Comparison of ENCODE assay signal across 10 mouse cellular contexts in genomic region chr17:29789715-29790114, GRCm38 (mm10).
DNase-seq lines count a peak whose midpoint lies in the region; ATAC-seq and TF ChIP-seq lines count a peak whose summit lies in the region.
"Had no signal": no experiment of that assay in that cellular context is flagged by ENCODE, and none has a peak within 500 bp of the region (broad histone marks: within the 10 kb centered on the region; RNA-seq: fewer than 3 reads in every experiment).

No protein-coding gene starts in this region.

- no peaks in the 10 kb centered on the region for H3K36me3 ChIP-seq in heart, embryonic 10.5 days
- H3K36me3 ChIP-seq in midbrain, postnatal 0 days (ENCODE audit: insufficient read depth, low read length), result no peaks in the 10 kb centered on the region
- no peaks in the 10 kb centered on the region for H3K36me3 ChIP-seq in midbrain, embryonic 16.5 days (ENCODE audit: control insufficient read depth, insufficient read depth, low read length)
- H3K36me3 ChIP-seq in stomach, postnatal 0 days (ENCODE audit: control insufficient read depth, insufficient read depth, low read length), result no peaks in the 10 kb centered on the region
- no peaks in the 10 kb centered on the region for H3K36me3 ChIP-seq in hindbrain, embryonic 12.5 days
- H3K36me3 ChIP-seq: limb, embryonic 15.5 days had no signal

- no peak overlapping the region for H3K9ac ChIP-seq in midbrain, postnatal 0 days (replicated peaks; ENCODE audit: low read length, poor library complexity, severe bottlenecking)
- no peak overlapping the region for H3K9ac ChIP-seq in midbrain, embryonic 16.5 days (ENCODE audit: low read depth, low read length)
- H3K9ac ChIP-seq in stomach, postnatal 0 days (ENCODE audit: low read length), result no peak overlapping the region
- no peak overlapping the region for H3K9ac ChIP-seq in hindbrain, embryonic 12.5 days
- H3K9ac ChIP-seq: limb, embryonic 15.5 days had no signal

- H3K27ac ChIP-seq in heart, embryonic 10.5 days, result no peak overlapping the region
- no peak overlapping the region for H3K27ac ChIP-seq in midbrain, postnatal 0 days (ENCODE audit: low read depth, low read length)
- H3K27ac ChIP-seq in midbrain, embryonic 16.5 days (ENCODE audit: low read length), result no peak overlapping the region
- no peak overlapping the region for H3K27ac ChIP-seq in stomach, postnatal 0 days (replicated peaks)
- no peak overlapping the region for H3K27ac ChIP-seq in hindbrain, embryonic 12.5 days
- H3K27ac ChIP-seq: limb, embryonic 15.5 days had no signal

- H3K4me1 ChIP-seq in heart, embryonic 10.5 days, result peaks cover 7% of the 10 kb centered on the region
- peaks cover 4% of the 10 kb centered on the region; the same call in 1 of the 2 replicates for H3K4me1 ChIP-seq in midbrain, postnatal 0 days (ENCODE audit: insufficient read depth, low read length)
- H3K4me1 ChIP-seq in midbrain, embryonic 16.5 days (ENCODE audit: control insufficient read depth, insufficient read depth, low read length), result peaks cover 6% of the 10 kb centered on the region
- no peaks in the 10 kb centered on the region for H3K4me1 ChIP-seq in stomach, postnatal 0 days (replicated peaks; ENCODE audit: control insufficient read depth, insufficient read depth)
- peaks cover 6% of the 10 kb centered on the region for H3K4me1 ChIP-seq in hindbrain, embryonic 12.5 days

- WGBS in heart, embryonic 10.5 days, result 63% methylated on average over 9 of the region's 9 CpGs
- whole genome bisulfite sequencing in midbrain, postnatal 0 days, result 70% methylated on average over 9 of the region's 9 CpGs
- 70% methylated on average over 9 of the region's 9 CpGs for WGBS in midbrain, embryonic 16.5 days
- 67% methylated on average over 9 of the region's 9 CpGs for WGBS in stomach, postnatal 0 days
- 65% methylated on average over 9 of the region's 9 CpGs for WGBS in hindbrain, embryonic 12.5 days

- H3K4me2 ChIP-seq in midbrain, postnatal 0 days (ENCODE audit: low read depth, low read length, poor library complexity, severe bottlenecking), result no peak overlapping the region
- H3K4me2 ChIP-seq in midbrain, embryonic 16.5 days (ENCODE audit: low read length), result no peak overlapping the region
- no peak overlapping the region for H3K4me2 ChIP-seq in stomach, postnatal 0 days (replicated peaks; ENCODE audit: low read depth)
- H3K4me2 ChIP-seq in hindbrain, embryonic 12.5 days (replicated peaks), result no peak overlapping the region
- H3K4me2 ChIP-seq: limb, embryonic 15.5 days had no signal

- no peak for ATAC-seq in midbrain, postnatal 0 days (ENCODE audit: low FRiP score)
- ATAC-seq in midbrain, embryonic 16.5 days, result no peak
- ATAC-seq in stomach, postnatal 0 days (ENCODE audit: low FRiP score, low TSS enrichment), result no peak
- no peak for ATAC-seq in hindbrain, embryonic 12.5 days (ENCODE audit: low FRiP score)

- no peak for TF ChIP-seq EP300 in stomach, postnatal 0 days (optimal IDR thresholded peaks at IDR 0.05)

- peak; percentile 9 for DNase-seq in heart, adult 8-10 months (ENCODE audit: low spot score)
- no peak for DNase-seq in heart, embryonic 10.5 days (ENCODE audit: low spot score)
- no peak for DNase-seq in midbrain, postnatal 0 days (ENCODE audit: low spot score)
- peak; percentile 27 for DNase-seq in cerebellum, adult 8-10 months
- no peak for DNase-seq in stomach, postnatal 0 days (ENCODE audit: low spot score)
- DNase-seq in right cerebral cortex, postnatal 25 days, result no peak
- DNase-seq: kidney, postnatal 14 days had no signal

- peak; percentile 54 for TF ChIP-seq CTCF in midbrain, postnatal 0 days (IDR thresholded peaks at IDR 0.05)
- TF ChIP-seq CTCF in stomach, postnatal 0 days (IDR thresholded peaks at IDR 0.05; ENCODE audit: low read depth), result peak; percentile 63

- H3K27me3 ChIP-seq in heart, embryonic 10.5 days (ENCODE audit: insufficient read depth, poor library complexity, severe bottlenecking), result peaks cover 11% of the 10 kb centered on the region
- H3K27me3 ChIP-seq in midbrain, postnatal 0 days (ENCODE audit: insufficient read depth, low read length), result no peaks in the 10 kb centered on the region
- no peaks in the 10 kb centered on the region for H3K27me3 ChIP-seq in midbrain, embryonic 16.5 days (ENCODE audit: control insufficient read depth, insufficient read depth, low read depth, low read length)
- no peaks in the 10 kb centered on the region for H3K27me3 ChIP-seq in stomach, postnatal 0 days (ENCODE audit: control insufficient read depth, insufficient read depth, low read length)
- no peaks in the 10 kb centered on the region for H3K27me3 ChIP-seq in hindbrain, embryonic 12.5 days
- H3K27me3 ChIP-seq: limb, embryonic 15.5 days had no signal

- no peaks in the 10 kb centered on the region for H3K9me3 ChIP-seq in heart, embryonic 10.5 days
- H3K9me3 ChIP-seq in midbrain, postnatal 0 days (ENCODE audit: low read length), result no peaks in the 10 kb centered on the region
- no peaks in the 10 kb centered on the region for H3K9me3 ChIP-seq in midbrain, embryonic 16.5 days (replicated peaks; ENCODE audit: control insufficient read depth, low read length, poor library complexity, severe bottlenecking)
- H3K9me3 ChIP-seq in stomach, postnatal 0 days (ENCODE audit: control insufficient read depth, low read length), result no peaks in the 10 kb centered on the region
- 0 out of 2 replicates have a peak, but pooled peaks cover 3% of the 10 kb centered on the region for H3K9me3 ChIP-seq in hindbrain, embryonic 12.5 days (replicated peaks)
- H3K9me3 ChIP-seq: limb, embryonic 15.5 days had no signal

- H3K4me3 ChIP-seq in heart, embryonic 10.5 days, result no peak overlapping the region
- no peak overlapping the region for H3K4me3 ChIP-seq in midbrain, postnatal 0 days (ENCODE audit: low read depth, low read length)
- H3K4me3 ChIP-seq in midbrain, embryonic 16.5 days (ENCODE audit: low read depth, low read length), result no peak overlapping the region
- no peak overlapping the region for H3K4me3 ChIP-seq in stomach, postnatal 0 days (ENCODE audit: low read depth, low read length)
- no peak overlapping the region for H3K4me3 ChIP-seq in hindbrain, embryonic 12.5 days
- H3K4me3 ChIP-seq: limb, embryonic 15.5 days had no signal

Comparison
In these comparisons a context has a peak if more than half of its experiments do, and no peak if none do; other contexts are left out.
1. DNase-seq: peak in heart, adult 8-10 months (single experiment) and cerebellum, adult 8-10 months (single experiment); none in heart, embryonic 10.5 days (single experiment), midbrain, postnatal 0 days (single experiment), stomach, postnatal 0 days (single experiment) and right cerebral cortex, postnatal 25 days (single experiment).